Mouse (Mus musculus) lung, postnatal 4 days (tissue): ENCODE results near the gene Pvr.

Experiments used
- DNase-seq, 2 experiments: peaks; one replicate each; pipeline ENCODE4 v3.0.0; 2021

The Pvr gene

DNA sequence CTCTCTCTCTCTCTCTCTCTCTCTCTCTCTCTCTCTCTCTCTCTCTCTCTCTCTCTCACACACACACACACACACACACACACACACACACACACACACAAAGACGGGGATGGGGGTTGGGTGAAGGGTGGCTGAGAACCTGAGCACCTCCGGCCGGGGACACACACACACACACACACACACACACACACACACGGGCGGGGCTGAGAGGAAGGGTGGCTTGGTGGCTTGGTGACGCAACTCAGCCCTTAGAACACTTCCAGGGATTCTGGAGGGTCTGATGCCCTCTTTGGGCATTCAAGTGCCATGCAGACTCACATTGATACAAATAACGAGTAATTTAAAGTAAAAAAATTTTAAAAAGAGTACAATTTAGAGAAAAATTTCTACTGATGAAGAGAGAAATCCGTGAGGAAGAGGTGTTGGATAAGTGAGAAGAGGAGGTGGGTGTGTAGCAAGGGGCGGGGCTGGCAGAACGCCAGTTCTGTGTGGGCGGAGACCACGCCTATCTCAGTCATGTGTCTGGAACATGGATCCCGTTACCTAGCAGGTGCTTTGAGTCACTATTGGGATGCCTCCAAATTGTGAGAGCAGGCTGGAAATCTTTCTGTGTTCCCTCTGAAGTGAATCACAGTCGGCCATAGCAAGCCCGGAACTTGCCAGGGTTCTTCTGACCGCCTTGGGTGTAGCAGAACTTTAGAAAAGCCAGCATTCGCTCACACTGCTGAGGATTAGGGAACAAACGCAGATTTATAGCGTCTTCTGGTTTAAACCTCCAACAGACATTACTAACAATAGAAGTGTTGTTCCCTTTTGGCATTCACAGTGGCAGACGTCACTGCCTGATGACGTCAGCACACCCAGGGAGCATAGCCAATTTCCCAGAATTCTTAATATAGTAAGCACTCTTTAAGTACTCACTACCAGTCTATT, 12.2 kb upstream of the Pvr start:
- peak; percentile 81 to 85 for DNase-seq

- peak; percentile 45 to 47 for DNase-seq
Observed at GRCm38 (mm10) chr7:19932133-19932876, 11.3 kb upstream of the Pvr start.

DNA sequence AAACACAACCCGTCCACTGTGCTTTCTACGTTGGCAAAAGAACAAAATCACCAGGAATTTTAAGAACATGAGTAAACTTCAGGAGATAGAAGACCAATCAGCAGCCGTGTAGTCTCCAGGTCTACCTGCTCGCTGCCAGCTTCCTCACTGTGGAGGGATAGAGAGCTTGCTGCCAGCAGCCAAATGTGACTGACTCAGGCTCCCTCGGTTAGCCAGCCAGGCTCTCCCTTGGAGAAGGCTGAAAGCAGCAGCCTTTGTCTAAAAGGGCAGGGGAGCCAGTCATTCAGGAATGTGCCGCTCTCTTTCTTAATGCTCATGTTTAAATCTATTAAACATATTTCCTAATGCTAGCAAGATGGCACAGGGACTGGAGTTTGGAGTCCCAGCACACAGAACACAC, 9.5 kb upstream of the Pvr start:
- DNase-seq, result peak in 1 of 2 experiments; percentile 47

- DNase-seq, result no peak
Observed at GRCm38 (mm10) chr7:19928486-19928885, 7.5 kb upstream of the Pvr start.

DNA sequence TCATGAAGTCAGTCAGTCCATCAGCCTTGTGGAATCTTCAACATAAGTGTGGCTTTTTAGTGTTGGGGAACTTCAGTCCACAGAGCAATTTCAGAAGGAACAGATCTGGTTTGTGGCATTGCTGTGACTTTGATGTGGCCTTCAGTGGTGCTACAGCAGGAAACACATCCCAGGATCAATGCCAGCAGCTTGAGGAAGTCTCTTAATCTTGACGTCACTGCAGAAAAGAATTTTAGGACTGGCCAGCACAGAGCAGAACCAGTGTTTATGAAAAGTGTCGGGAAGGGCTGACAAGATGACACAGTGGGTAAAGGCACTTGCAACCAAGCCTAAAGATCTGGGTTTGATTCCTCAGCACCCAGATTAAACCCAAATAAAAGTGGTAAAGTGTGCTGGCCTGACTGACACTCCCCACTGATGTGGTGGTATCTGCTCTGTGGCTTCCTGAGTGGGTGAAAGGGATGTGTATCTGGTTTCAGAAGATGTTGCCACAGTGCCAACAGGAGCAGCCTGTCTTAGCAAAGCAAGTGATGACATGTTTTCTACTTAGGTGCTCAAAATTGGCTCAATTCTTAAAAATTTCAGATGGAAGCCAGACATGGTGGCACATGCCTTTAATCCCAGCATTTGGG, 6.0 kb upstream of the Pvr start:
- DNase-seq, result peak in 1 of 2 experiments; percentile 41

DNA sequence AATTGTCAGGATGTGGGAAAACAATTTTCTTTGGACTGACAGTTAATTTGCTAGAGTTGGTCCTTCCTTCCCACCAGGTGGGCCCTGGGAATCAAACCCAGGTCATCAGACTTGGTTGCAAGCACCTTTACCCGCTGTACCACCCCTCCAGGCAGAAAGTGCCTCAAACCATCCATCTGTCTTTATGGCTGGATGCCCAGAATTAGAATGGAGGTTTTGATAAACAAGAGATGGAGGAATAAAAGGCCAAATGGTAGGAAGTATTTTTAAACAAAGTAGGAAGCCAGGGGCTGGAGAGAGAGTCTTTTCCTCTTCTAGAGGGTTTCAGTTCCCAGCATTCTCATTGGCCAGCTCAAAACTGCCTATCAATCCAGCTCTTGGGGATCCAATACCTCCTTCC, 4.4 kb upstream of the Pvr start:
- no peak for DNase-seq

- peak; percentile 32 to 40 for DNase-seq
Observed at GRCm38 (mm10) chr7:19923797-19924196, 2.8 kb upstream of the Pvr start.

DNA sequence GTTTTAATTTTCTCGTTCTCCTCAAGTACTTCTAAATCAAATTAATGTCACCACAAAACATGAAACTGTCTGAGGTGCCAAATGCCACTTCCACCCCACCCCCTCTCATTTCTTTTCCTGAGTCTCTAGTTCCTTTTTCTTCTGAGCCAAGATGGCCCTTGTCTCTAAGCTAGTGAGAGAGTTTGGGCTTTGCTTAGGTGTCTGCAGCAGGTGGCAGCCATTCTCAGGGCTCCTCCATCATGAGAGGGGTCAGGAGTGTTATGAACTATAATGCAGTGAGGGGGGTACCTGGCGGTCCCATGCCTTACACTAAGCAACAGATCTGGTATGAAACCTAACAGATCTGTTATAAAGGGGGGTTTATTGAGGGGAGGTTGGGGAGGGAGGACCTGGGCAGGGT, 2.4 kb upstream of the Pvr start:
- peak in 1 of 2 experiments; percentile 10 for DNase-seq

DNA sequence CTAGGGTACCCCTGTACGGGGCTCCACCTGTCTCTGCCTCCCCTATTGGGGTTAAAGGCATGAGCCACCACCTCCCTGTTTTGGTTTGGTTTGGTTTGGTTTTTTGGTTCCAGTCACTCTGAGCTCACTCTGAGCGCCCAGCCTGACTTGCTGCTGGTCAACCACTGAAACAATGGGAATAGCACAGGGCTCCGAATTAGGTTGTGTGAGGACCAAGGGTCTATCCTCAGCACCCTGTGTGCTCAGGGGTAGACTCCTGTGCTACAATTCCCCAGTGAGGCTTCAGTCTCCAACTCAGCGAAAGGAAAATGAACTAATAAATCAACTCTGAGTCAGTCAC, 824 bp downstream of the Pvr start:
- DNase-seq, result peak in 1 of 2 experiments; percentile 19

DNA sequence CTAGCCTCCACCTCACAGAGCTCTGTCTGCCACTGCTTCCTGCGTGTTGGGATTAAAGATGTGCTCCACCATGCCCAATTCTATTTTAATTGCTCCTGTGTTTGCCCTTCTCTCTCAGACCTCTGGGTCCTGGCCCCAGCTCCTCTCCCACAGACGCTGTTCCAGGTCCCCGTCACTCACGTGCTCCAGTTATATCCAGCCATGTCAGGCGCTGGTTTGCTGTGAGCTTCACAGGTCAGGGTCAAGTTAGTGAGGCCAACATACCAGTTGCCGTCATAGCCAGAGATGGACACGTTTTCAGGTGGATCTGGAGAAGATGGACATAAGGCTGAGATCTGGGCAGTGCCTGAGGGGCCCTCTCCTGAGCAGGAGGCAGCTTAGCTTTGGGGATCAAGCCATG, 6.4 kb downstream of the Pvr start:
- DNase-seq, result peak in 1 of 2 experiments; percentile 17

DNA sequence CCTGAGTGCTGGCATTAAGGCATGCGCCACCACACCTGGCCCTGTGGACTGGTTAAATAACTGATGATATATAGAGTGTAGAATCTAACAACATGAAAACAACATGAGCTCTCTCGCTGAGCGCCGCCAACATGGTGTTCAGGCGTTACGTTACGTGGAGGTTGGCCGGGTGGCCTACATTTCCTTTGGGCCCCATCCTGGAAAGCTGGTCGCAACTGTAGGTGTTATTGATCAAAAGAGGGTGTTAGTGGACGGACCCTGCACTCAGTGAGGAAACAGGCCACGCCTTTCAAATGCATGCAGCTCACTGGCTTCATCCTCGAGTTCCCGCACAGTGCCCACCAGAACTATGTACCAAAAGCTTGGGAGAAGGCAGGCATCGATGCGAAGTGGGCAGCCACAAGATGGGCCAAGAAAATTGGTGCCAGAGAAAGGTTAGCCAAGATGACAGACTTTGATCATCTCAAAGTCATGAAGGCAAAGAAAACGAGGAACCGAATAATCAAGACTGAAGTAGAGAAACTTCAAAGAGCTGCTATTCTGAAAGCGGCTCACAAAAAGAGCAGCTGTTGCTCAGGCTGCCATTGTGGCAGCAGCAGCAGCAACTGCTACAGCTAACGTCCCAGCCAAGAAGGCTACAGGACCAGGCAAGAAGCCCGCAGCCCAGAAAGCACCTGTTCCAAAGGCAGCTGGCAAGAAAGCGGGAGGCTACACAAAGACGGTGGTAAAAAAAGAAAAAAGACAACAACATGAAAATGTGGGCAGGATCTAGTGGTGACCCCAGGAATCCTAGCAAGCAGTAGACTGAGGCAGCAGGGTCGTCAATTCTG, 9.1 kb downstream of the Pvr start:
- no peak for DNase-seq

- DNase-seq, result no peak
Observed at GRCm38 (mm10) chr7:19911292-19911658, 9.7 kb downstream of the Pvr start.

DNA sequence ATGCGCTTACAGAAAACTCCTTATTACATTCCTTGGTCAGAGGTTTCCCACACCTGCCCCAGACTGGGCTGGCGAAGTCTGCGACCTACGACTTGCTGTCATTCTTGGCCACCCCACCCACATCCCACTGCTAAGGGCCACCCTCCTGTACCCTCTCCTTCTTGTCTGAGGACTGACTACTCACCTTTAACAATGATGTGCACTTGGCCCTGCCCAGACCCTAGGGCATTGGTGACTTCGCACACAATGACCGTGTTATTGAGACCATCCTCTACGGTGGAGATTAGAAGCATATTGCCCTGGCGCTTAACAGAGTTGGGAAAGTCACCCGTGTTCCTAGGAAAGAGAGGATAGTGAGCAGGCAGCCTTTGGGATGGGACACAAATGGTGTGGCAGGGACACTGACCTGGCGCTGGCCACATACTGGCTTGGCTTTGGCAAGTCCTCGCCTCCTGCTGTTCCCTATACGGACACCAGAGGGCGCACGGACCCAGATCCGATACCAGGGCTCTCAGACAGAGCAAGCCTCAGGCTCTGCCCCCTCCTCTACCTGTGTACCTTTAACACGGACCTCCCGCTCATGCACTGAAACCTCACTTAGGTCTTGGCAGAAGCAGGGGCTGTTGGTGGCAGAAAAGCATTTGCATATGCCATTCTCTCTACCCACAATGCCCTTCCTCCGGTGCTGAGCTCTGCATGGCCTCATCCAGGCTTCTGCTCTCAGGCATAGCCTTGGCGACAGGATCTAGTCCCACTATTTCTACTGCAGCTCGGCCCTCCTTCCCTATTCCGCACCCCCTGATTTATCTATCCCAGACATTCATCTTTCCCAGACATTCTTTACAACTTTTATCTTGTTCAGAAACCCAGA, 10.3 kb downstream of the Pvr start:
- peak; percentile 76 to 85 for DNase-seq

DNA sequence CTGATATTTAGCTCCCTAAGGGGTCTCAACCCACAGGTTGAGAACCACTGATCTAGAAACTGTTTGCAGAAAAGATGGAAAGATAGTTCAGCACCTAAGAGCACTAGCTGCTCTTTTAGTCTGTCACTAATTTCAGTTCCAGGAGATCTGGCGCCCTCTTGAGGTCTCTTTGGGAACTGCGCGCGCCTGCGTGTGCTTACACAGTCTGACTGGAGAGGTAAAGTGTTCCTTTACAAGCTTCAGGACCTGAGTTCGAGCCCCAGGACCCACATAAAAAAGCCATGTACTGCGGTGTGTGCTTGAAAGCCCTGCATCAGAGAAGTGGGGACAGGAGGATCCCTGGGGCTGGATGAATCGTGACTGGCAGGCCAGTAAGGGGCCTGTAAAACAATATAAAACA, 31.1 kb downstream of the Pvr start:
- DNase-seq, result peak; percentile 37 to 70

DNA sequence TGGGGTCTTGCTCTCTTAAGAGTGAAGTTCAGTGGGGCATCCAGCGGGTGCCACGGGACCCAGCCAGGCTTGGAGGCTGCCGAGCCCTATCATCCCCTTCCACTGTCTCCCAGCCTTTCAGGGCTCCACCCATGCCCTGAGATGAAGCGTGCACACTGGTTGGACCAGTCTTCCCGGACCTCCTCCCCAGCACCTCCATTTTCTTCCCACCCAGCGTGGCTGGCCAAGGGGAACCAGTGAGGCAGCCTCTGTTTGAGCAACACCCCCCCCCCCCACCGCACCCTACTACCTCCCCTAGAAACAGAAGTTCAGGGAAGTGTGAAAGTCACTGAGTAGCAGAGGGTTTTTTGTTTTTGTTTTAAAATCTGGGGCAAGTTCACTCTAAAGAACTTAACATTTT, 33.1 kb downstream of the Pvr start, which contains the start of gene Ceacam19:
Gene Ceacam19 (minus strand): TSS at position 117 of the 400 bp plus-strand sequence.
- DNase-seq, result no peak

DNA sequence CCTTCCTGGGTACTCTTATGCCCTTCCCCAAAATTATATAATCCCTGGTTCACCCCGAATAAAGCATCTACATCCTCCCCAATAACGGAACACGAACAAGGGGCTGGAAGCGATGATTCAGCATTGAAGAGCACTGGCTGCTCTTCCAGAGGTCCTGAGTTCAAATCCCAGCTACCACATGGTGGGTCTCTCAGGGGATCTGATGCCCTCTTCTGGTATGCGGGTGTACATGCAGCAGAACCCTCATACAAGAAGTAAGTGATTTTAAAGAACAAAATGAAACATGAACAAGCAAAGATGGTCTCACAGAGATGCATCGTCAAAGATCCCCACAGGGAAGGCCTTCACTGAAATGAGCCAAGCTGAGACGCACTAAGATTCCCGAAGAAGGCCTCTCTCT, 40.2 kb downstream of the Pvr start:
- no peak for DNase-seq

- peak; percentile 22 to 32 for DNase-seq
Observed at GRCm38 (mm10) chr7:19876781-19877425, 44.1 kb downstream of the Pvr start.

GRCm38 (mm10) chr7:19875948-19876682, 44.8 kb downstream of the Pvr start:
- DNase-seq, result peak in 1 of 2 experiments; percentile 59

GRCm38 (mm10) chr7:19871943-19872601, 48.9 kb downstream of the Pvr start:
- peak; percentile 34 to 60 for DNase-seq
